Mouse (Mus musculus): ENCODE measurements around the gene Nek7. TPM values are rescaled to one million over a fixed set of nuclear protein-coding genes. Genes with fewer than 3 reads are reported as not detected.

Gene Nek7
- total and polyA plus RNA-seq, 2 experiments from 2014 or later: 19.7 to 24.0 TPM

- H3K4me3 ChIP-seq (ENCODE audit: low read depth, low read length): no peak overlapping the region
- no peak overlapping the region for H3K4me2 ChIP-seq (ENCODE audit: low read depth, low read length, poor library complexity, severe bottlenecking)
- TF ChIP-seq CTCF (IDR thresholded peaks at IDR 0.05): no peak
- H3K27ac ChIP-seq (ENCODE audit: low read depth, low read length): no peak overlapping the region
- WGBS: 85% methylated on average over 6 of the region's 6 CpGs
- no peaks in the 10 kb centered on the region for H3K27me3 ChIP-seq (ENCODE audit: insufficient read depth, low read length)
- DNase-seq (ENCODE audit: low spot score) (no peak), ATAC-seq (ENCODE audit: low FRiP score) (no peak)
- no peak overlapping the region for H3K9ac ChIP-seq (replicated peaks; ENCODE audit: low read length, poor library complexity, severe bottlenecking)
- H3K36me3 ChIP-seq (ENCODE audit: insufficient read depth, low read length): no peaks in the 10 kb centered on the region
- no peaks in the 10 kb centered on the region for H3K9me3 ChIP-seq (ENCODE audit: low read length)
- no peaks in the 10 kb centered on the region for H3K4me1 ChIP-seq (ENCODE audit: insufficient read depth, low read length)
These were observed 55.3 kb downstream of the Nek7 start for GRCm38 (mm10) chr1:138564677-138565076.

DNA sequence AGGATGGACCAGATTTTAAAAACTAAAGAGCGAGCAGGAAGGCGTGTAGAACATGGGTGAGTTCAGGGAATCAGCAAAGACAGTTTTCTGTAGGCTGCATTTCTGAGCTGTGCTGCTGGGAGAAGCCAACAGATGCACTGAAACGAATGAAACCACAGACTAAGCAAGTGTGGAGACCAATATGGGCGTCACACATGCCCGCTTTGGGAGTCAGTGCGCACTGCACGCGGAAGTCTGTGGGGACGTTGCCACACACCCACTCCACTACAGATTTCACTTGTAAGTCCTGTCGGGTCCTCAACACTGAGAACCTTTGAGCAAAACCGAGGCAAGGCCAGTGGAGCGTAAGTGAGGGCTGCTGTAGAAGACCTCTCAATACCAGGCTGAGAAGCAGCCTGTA lies 59.2 kb downstream of the Nek7 start:
- Histone ChIP-seq H3K27ac (ENCODE audit: low read depth, low read length) (no peak overlapping the region), H3K9me3 (ENCODE audit: low read length) (no peaks in the 10 kb centered on the region), H3K27me3 (ENCODE audit: insufficient read depth, low read length) (no peaks in the 10 kb centered on the region), H3K4me2 (ENCODE audit: low read depth, low read length, poor library complexity, severe bottlenecking) (no peak overlapping the region), H3K4me3 (ENCODE audit: low read depth, low read length) (no peak overlapping the region), H3K36me3 (ENCODE audit: insufficient read depth, low read length) (no peaks in the 10 kb centered on the region), H3K4me1 (ENCODE audit: insufficient read depth, low read length) (no peaks in the 10 kb centered on the region), H3K9ac (replicated peaks; ENCODE audit: low read length, poor library complexity, severe bottlenecking) (no peak overlapping the region)
- no peak for TF ChIP-seq CTCF (IDR thresholded peaks at IDR 0.05)
- WGBS: 96% methylated on average over 12 of the region's 12 CpGs
- ATAC-seq (ENCODE audit: low FRiP score): no peak
- no peak for DNase-seq (ENCODE audit: low spot score)

DNA sequence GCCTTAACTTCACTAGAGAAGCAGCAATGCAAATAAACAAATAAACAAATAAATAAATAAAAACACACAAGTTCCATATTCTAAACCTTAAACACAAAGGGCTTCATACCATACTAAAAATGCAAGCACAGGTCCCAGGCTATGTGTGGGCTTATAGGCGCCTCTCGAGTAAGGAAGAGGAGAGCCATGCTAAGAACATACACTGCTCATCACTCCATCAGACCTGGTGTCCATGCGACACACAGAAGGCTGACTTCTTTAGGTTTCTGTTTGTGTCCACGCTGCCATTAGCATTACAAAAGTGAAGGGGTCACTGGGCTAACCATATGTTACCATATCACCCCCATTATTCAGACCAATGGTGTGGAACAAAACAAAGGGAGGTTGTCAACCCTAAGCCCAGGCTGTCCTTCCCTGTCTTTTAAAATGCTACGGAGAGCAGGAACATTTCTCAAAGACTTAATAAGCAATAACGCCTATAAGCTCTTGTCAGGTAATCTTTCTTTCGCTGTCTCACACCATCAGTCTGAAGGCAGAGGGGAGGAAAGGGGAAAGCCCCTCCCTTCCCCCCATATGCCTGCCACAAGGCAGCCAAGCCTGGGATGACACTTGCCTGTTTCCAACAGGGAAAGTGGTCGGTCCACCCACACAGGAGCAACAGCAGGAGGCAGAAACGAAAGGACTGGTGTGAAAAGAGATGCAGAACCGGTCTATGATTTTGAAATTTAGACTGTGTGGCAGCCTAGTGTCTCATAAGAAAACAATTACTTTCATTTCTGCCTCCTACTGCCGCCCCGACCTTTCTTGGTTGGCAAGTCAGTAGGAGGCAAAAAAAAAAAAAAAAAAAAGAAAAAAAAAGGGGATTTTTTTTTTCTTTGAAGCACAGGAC lies 60.5 kb downstream of the Nek7 start:
- Histone ChIP-seq H3K27me3 (ENCODE audit: insufficient read depth, low read length) (no peaks in the 10 kb centered on the region), H3K4me1 (ENCODE audit: insufficient read depth, low read length) (no peaks in the 10 kb centered on the region), H3K9ac (replicated peaks; ENCODE audit: low read length, poor library complexity, severe bottlenecking) (no peak overlapping the region), H3K27ac (ENCODE audit: low read depth, low read length) (no peak overlapping the region), H3K4me2 (ENCODE audit: low read depth, low read length, poor library complexity, severe bottlenecking) (no peak overlapping the region), H3K36me3 (ENCODE audit: insufficient read depth, low read length) (no peaks in the 10 kb centered on the region), H3K9me3 (ENCODE audit: low read length) (no peaks in the 10 kb centered on the region), H3K4me3 (ENCODE audit: low read depth, low read length) (no peak overlapping the region)
- no peak for TF ChIP-seq CTCF (IDR thresholded peaks at IDR 0.05)
- ATAC-seq (ENCODE audit: low FRiP score) (no peak), DNase-seq (ENCODE audit: low spot score) (no peak)
- 28% methylated on average over 12 of the region's 12 CpGs for WGBS

DNA sequence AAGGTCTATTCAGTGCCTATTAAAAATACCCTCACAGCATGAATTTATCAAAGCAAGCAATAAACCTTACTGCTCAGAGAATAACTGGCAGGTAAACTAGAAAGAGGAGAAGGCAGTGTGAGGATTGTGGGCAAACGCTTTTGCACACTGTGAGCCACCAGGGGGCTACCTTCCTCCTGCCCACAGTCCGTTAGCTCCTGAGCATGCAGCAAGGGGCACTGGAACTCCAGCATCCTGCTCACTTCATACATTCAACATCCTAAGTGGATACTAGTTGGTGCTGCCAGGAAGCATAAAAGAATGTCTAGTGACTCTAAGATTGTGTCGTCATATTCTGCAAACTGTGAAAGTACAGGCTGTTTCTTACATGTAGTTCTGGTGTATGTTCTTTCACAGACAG lies 61.6 kb downstream of the Nek7 start:
- no peak for ATAC-seq (ENCODE audit: low FRiP score)
- H3K4me2 ChIP-seq (ENCODE audit: low read depth, low read length, poor library complexity, severe bottlenecking): no peak overlapping the region
- TF ChIP-seq CTCF (IDR thresholded peaks at IDR 0.05): peak; percentile 37; the same call in 1 of the 2 replicates
- no peaks in the 10 kb centered on the region for H3K36me3 ChIP-seq (ENCODE audit: insufficient read depth, low read length)
- H3K9me3 ChIP-seq (ENCODE audit: low read length): no peaks in the 10 kb centered on the region
- H3K4me1 ChIP-seq (ENCODE audit: insufficient read depth, low read length): no peaks in the 10 kb centered on the region
- no peaks in the 10 kb centered on the region for H3K27me3 ChIP-seq (ENCODE audit: insufficient read depth, low read length)
- DNase-seq (ENCODE audit: low spot score): no peak
- H3K4me3 ChIP-seq (ENCODE audit: low read depth, low read length): no peak overlapping the region
- WGBS: 79% methylated on average over 3 of the region's 3 CpGs
- no peak overlapping the region for H3K27ac ChIP-seq (ENCODE audit: low read depth, low read length)
- H3K9ac ChIP-seq (replicated peaks; ENCODE audit: low read length, poor library complexity, severe bottlenecking): no peak overlapping the region

DNA sequence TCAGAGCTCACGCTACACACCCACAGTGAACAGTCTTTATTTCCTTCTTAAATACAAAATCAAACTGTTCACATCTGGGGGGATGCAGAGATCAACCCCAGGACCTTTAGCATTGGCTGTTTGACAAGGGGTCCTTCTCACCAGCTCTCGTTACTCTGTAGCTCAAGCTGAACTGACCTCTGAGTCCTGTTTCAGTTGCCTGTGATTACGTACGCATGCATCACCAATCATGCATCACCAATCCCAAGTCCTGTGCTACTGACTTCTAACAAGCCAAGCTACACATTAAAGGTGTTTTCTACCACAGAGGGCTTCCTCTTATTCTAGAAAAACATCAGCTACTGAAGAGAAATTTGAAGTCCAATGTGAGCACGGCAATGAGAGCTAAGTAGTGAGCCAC lies 65.0 kb downstream of the Nek7 start:
- H3K4me1 ChIP-seq (ENCODE audit: insufficient read depth, low read length): no peaks in the 10 kb centered on the region
- H3K9ac ChIP-seq (replicated peaks; ENCODE audit: low read length, poor library complexity, severe bottlenecking): no peak overlapping the region
- DNase-seq (ENCODE audit: low spot score) (no peak), ATAC-seq (ENCODE audit: low FRiP score) (no peak)
- WGBS: 82% methylated on average over 5 of the region's 5 CpGs
- TF ChIP-seq CTCF (IDR thresholded peaks at IDR 0.05): no peak
- no peaks in the 10 kb centered on the region for H3K9me3 ChIP-seq (ENCODE audit: low read length)
- H3K36me3 ChIP-seq (ENCODE audit: insufficient read depth, low read length): no peaks in the 10 kb centered on the region
- H3K4me2 ChIP-seq (ENCODE audit: low read depth, low read length, poor library complexity, severe bottlenecking): no peak overlapping the region
- no peaks in the 10 kb centered on the region for H3K27me3 ChIP-seq (ENCODE audit: insufficient read depth, low read length)
- no peak overlapping the region for H3K4me3 ChIP-seq (ENCODE audit: low read depth, low read length)
- H3K27ac ChIP-seq (ENCODE audit: low read depth, low read length): no peak overlapping the region

DNA sequence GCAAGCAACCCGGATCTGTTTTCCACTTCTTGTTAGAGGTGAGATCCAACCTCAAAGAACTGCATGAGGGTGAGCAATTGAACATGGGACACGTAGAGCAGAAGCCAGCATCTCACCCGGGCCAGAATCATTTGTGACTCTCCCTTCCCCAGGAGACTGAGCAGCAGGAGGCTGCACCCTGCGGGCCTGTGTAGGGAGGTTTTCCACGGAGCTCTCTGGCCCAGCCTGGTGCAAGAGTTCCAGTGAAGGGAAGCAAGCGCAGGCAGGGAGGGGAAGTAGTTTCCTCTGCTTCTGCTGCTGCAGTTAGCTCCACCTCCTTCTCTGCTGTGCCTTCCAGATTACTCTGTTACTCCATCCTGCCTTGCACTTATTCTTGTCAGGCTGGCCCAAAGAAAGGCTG lies 69.8 kb downstream of the Nek7 start:
- no peak for DNase-seq (ENCODE audit: low spot score)
- TF ChIP-seq CTCF (IDR thresholded peaks at IDR 0.05): no peak
- Histone ChIP-seq H3K9ac (replicated peaks; ENCODE audit: low read length, poor library complexity, severe bottlenecking) (no peak overlapping the region), H3K27ac (ENCODE audit: low read depth, low read length) (no peak overlapping the region), H3K4me1 (ENCODE audit: insufficient read depth, low read length) (no peaks in the 10 kb centered on the region), H3K4me3 (ENCODE audit: low read depth, low read length) (no peak overlapping the region), H3K4me2 (ENCODE audit: low read depth, low read length, poor library complexity, severe bottlenecking) (no peak overlapping the region), H3K27me3 (ENCODE audit: insufficient read depth, low read length) (no peaks in the 10 kb centered on the region), H3K9me3 (ENCODE audit: low read length) (no peaks in the 10 kb centered on the region), H3K36me3 (ENCODE audit: insufficient read depth, low read length) (no peaks in the 10 kb centered on the region)
- ATAC-seq (ENCODE audit: low FRiP score): no peak
- 46% methylated on average over 6 of the region's 6 CpGs for WGBS

Data from midbrain, postnatal 0 days (tissue).